Mouse (Mus musculus) MEL (cell line): ENCODE results near the gene Paxbp1. TPM values are rescaled to one million over a fixed set of nuclear protein-coding genes. Genes with fewer than 3 reads are reported as not detected.

Experiments used
- DNase-seq: peaks from one replicate; pipeline ENCODE4 v3.0.0; 2011; ENCODE audit warnings: low read depth, low spot score
- H3K27ac ChIP-seq: 2 replicates; pipeline ENCODE4 v1.5.1; 2012; ENCODE audit warnings: low read depth, mild to moderate bottlenecking, control low read depth, low read length, moderate library complexity; ENCODE audit not compliant: control insufficient read depth
- H3K27me3 ChIP-seq, 2 experiments: fragments of 150-350 bp in 1 of 2; sonication (generic) in 1 of 2; 2 replicates each; pipeline ENCODE4 v1.6.1; 2012; ENCODE audit warnings: low read length in 2 of 2, mild to moderate bottlenecking in 2 of 2, improper control_type of control experiment in 1 of 2, moderate library complexity in 1 of 2; ENCODE audit not compliant: insufficient read depth in 2 of 2, control insufficient read depth in 1 of 2
- H3K36me3 ChIP-seq, 2 experiments: 2 replicates each; pipeline ENCODE4 v1.6.1; 2012 to 2014; ENCODE audit warnings: low read length in 2 of 2, improper control_type of control experiment in 1 of 2, inconsistent platforms in 1 of 2, mild to moderate bottlenecking in 1 of 2; ENCODE audit not compliant: insufficient read depth in 2 of 2, control insufficient read depth in 1 of 2
- H3K4me1 ChIP-seq, 2 experiments: fragments of 150-350 bp in 1 of 2; sonication (generic) in 1 of 2; 2 replicates each; pipeline ENCODE4 v1.6.1; 2012; ENCODE audit warnings: low read length in 2 of 2, improper control_type of control experiment in 1 of 2, mild to moderate bottlenecking in 1 of 2; ENCODE audit not compliant: insufficient read depth in 2 of 2, control insufficient read depth in 1 of 2
- H3K4me3 ChIP-seq, 2 experiments: fragments of 150-350 bp in 1 of 2; sonication (generic) in 1 of 2; 2 replicates each; pipeline ENCODE4 v1.5.1; 2012; ENCODE audit warnings: low read depth in 2 of 2, low read length in 2 of 2, mild to moderate bottlenecking in 2 of 2, moderate library complexity in 2 of 2, control low read depth in 1 of 2, improper control_type of control experiment in 1 of 2; ENCODE audit not compliant: control insufficient read depth in 1 of 2, insufficient read depth in 1 of 2
- H3K79me2 ChIP-seq: 2 replicates; pipeline ENCODE4 v1.6.1; 2012; ENCODE audit warnings: mild to moderate bottlenecking, low read length, moderate library complexity; ENCODE audit not compliant: control insufficient read depth, poor library complexity, insufficient read depth
- H3K9ac ChIP-seq: 2 replicates; pipeline ENCODE4 v1.6.1; 2012; ENCODE audit warnings: low read depth, mild to moderate bottlenecking, control low read depth, low read length, moderate library complexity; ENCODE audit not compliant: control insufficient read depth, poor library complexity, severe bottlenecking
- H3K9me3 ChIP-seq: fragments of 150-350 bp; sonication (generic); replicated peaks from 2 replicates; pipeline ENCODE4 v1.6.1; 2012; ENCODE audit warnings: mild to moderate bottlenecking, low read length, improper control_type of control experiment, moderate library complexity; ENCODE audit not compliant: insufficient read depth
- BHLHE40 ChIP-seq: IDR thresholded peaks from 2 replicates; pipeline ENCODE4 v1.6.1; 2012; ENCODE audit warnings: low read depth, mild to moderate bottlenecking, inconsistent platforms, low read length, improper control_type of control experiment, borderline replicate concordance
- CHD1 ChIP-seq: IDR thresholded peaks from 2 replicates; pipeline ENCODE4 v1.6.1; 2012; ENCODE audit warnings: low read depth, mild to moderate bottlenecking, inconsistent platforms, low read length, improper control_type of control experiment
- CHD2 ChIP-seq: IDR thresholded peaks from 2 replicates; pipeline ENCODE4 v1.6.1; 2011; ENCODE audit warnings: low read length, improper control_type of control experiment
- ELF1 ChIP-seq: IDR thresholded peaks from 2 replicates; pipeline ENCODE4 v1.6.1; 2014; ENCODE audit warnings: low read depth, mild to moderate bottlenecking, inconsistent platforms, low read length, improper control_type of control experiment, moderate library complexity
- ETS1 ChIP-seq: IDR thresholded peaks from 2 replicates; pipeline ENCODE4 v1.6.1; 2012; ENCODE audit warnings: low read depth, mild to moderate bottlenecking, inconsistent platforms, low read length, improper control_type of control experiment, moderate library complexity
- GATA1 ChIP-seq: IDR thresholded peaks from 2 replicates; pipeline ENCODE4 v1.6.1; 2011; ENCODE audit warnings: low read depth, low read length, improper control_type of control experiment
- HCFC1 ChIP-seq: IDR thresholded peaks from 2 replicates; pipeline ENCODE4 v1.6.1; 2012; ENCODE audit warnings: low read depth, mild to moderate bottlenecking, inconsistent platforms, low read length, improper control_type of control experiment, moderate library complexity
- MAZ ChIP-seq: IDR thresholded peaks from 2 replicates; pipeline ENCODE4 v1.6.1; 2012; ENCODE audit warnings: low read depth, mild to moderate bottlenecking, inconsistent platforms, low read length, improper control_type of control experiment
- MEF2A ChIP-seq: IDR thresholded peaks from 2 replicates; pipeline ENCODE4 v1.6.1; 2014; ENCODE audit warnings: low read depth, mild to moderate bottlenecking, inconsistent platforms, low read length, improper control_type of control experiment; ENCODE audit not compliant: poor library complexity, insufficient replicate concordance, severe bottlenecking; ENCODE audit errors: extremely low read depth
- MXI1 ChIP-seq: IDR thresholded peaks from 2 replicates; pipeline ENCODE4 v1.6.1; 2011; ENCODE audit warnings: mild to moderate bottlenecking, low read depth, low read length, improper control_type of control experiment
- MYB ChIP-seq: IDR thresholded peaks from 2 replicates; pipeline ENCODE4 v1.6.1; 2011; ENCODE audit warnings: mild to moderate bottlenecking, low read depth, low read length, improper control_type of control experiment
- MYC ChIP-seq: IDR thresholded peaks from 2 replicates; pipeline ENCODE4 v1.6.1; 2011; ENCODE audit warnings: low read depth, mild to moderate bottlenecking, low read length, improper control_type of control experiment, moderate library complexity
- NELFE ChIP-seq: IDR thresholded peaks from 2 replicates; pipeline ENCODE4 v1.6.1; 2011; ENCODE audit warnings: low read depth, low read length, improper control_type of control experiment
- POLR2A ChIP-seq, 2 experiments: IDR thresholded peaks; 2 replicates each; pipeline ENCODE4 v1.6.1; 2011 to 2012; ENCODE audit warnings: low read length in 2 of 2, mild to moderate bottlenecking in 2 of 2, control low read depth in 1 of 2, improper control_type of control experiment in 1 of 2, low read depth in 1 of 2, moderate library complexity in 1 of 2; ENCODE audit not compliant: control insufficient read depth in 1 of 2, insufficient read depth in 1 of 2, poor library complexity in 1 of 2
- POLR2AphosphoS2 ChIP-seq: IDR thresholded peaks from 2 replicates; pipeline ENCODE4 v1.6.1; 2011; ENCODE audit warnings: low read length, improper control_type of control experiment
- RAD21 ChIP-seq: IDR thresholded peaks from 2 replicates; pipeline ENCODE4 v1.6.1; 2011; ENCODE audit warnings: mild to moderate bottlenecking, low read depth, low read length, improper control_type of control experiment
- RCOR1 ChIP-seq: IDR thresholded peaks from 2 replicates; pipeline ENCODE4 v1.6.1; 2012; ENCODE audit warnings: low read depth, mild to moderate bottlenecking, inconsistent platforms, low read length, improper control_type of control experiment
- SIN3A ChIP-seq: IDR thresholded peaks from 2 replicates; pipeline ENCODE4 v1.6.1; 2012; ENCODE audit warnings: low read length, improper control_type of control experiment, inconsistent platforms
- SMC3 ChIP-seq: IDR thresholded peaks from 2 replicates; pipeline ENCODE4 v1.6.1; 2011; ENCODE audit warnings: low read depth, low read length, improper control_type of control experiment
- TBP ChIP-seq: IDR thresholded peaks from 2 replicates; pipeline ENCODE4 v1.8.0; 2011; ENCODE audit warnings: low read depth, low read length, improper control_type of control experiment
- TCF12 ChIP-seq: IDR thresholded peaks from 2 replicates; pipeline ENCODE4 v1.6.1; 2014; ENCODE audit warnings: low read depth, mild to moderate bottlenecking, inconsistent platforms, low read length, improper control_type of control experiment, moderate library complexity
- USF1 ChIP-seq: IDR thresholded peaks from 2 replicates; pipeline ENCODE4 v1.6.1; 2014; ENCODE audit warnings: low read depth, mild to moderate bottlenecking, inconsistent platforms, low read length, improper control_type of control experiment, moderate library complexity
- USF2 ChIP-seq, 2 experiments: IDR thresholded peaks; 2 replicates each; pipeline ENCODE4 v1.6.1; 2011 to 2012; ENCODE audit warnings: improper control_type of control experiment in 2 of 2, low read length in 2 of 2, borderline replicate concordance in 1 of 2, inconsistent platforms in 1 of 2, low read depth in 1 of 2, mild to moderate bottlenecking in 1 of 2; ENCODE audit not compliant: insufficient read depth in 1 of 2
- ZC3H11A ChIP-seq: IDR thresholded peaks from 2 replicates; pipeline ENCODE4 v1.6.1; 2012; ENCODE audit warnings: low read depth, mild to moderate bottlenecking, inconsistent platforms, low read length, improper control_type of control experiment
- ZKSCAN1 ChIP-seq: IDR thresholded peaks from 2 replicates; pipeline ENCODE4 v1.6.1; 2012; ENCODE audit warnings: low read depth, mild to moderate bottlenecking, inconsistent platforms, low read length, improper control_type of control experiment, moderate library complexity
- ZMIZ1 ChIP-seq: IDR thresholded peaks from 2 replicates; pipeline ENCODE4 v1.6.1; 2012; ENCODE audit warnings: low read depth, mild to moderate bottlenecking, inconsistent platforms, low read length, improper control_type of control experiment, moderate library complexity
- polyA plus RNA-seq, 2 experiments: library from polyadenylated mRNA; stranded (reverse) in 1 of 2; unstranded in 1 of 2; fragments of >175 nt in 1 of 2; fragments of >200 nt in 1 of 2; gene quantifications; 2 replicates each; pipeline versions ENCODE4 v1.2.1 to v1.2.4; 2012; ENCODE audit warnings: low replicate concordance in 2 of 2, low read depth in 1 of 2; ENCODE audit not compliant: insufficient read length in 2 of 2, insufficient read depth in 1 of 2, missing spikeins in 1 of 2
- total RNA-seq: library from RNA; depleted of rRNA; stranded (reverse); fragments of 300-350 nt; gene quantifications from 2 replicates; pipeline ENCODE4 v1.2.3, GENCODE M21; 2012

The Paxbp1 gene
- total and polyA plus RNA-seq, 3 experiments, result 23.8 to 49.6 TPM; not detected in 1

DNA sequence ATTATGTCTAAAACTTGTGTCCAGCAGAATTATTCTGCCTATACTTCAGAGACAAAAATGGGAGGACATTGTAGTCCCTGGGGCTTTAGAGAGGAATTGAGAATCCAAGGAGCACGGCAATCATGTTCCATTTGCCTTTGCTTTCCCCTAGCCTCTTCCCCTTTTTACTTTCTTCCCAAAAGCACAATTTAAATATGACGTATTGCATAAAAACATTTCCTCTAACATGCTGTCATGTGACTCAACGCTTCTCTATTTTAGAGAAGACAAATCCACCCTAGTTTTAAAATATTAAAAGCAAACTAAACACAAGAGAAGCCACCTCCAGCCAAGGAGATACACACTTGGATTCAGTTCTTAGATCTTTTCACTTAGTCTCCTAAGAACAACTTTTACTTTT lies 32.5 kb downstream of the Paxbp1 start (continued):
- TF ChIP-seq ZMIZ1, result 0 out of 2 replicates have a peak, but pooled peaks have one; percentile 18
- TF ChIP-seq MYB, result no peak
- no peak for TF ChIP-seq MAZ
- TF ChIP-seq ZKSCAN1, result no peak
- TF ChIP-seq CHD2, result no peak
- no peak for TF ChIP-seq GATA1
- no peak for TF ChIP-seq CHD1
- TF ChIP-seq POLR2A (IDR thresholded peaks at IDR 0.05; ENCODE audit: control insufficient read depth in 1 of 2, insufficient read depth in 1 of 2, low read depth in 1 of 2, low read length in 2 of 2, poor library complexity in 1 of 2), result no peak; a peak in 1 of 4 replicates
- TF ChIP-seq ELF1, result no peak

DNA sequence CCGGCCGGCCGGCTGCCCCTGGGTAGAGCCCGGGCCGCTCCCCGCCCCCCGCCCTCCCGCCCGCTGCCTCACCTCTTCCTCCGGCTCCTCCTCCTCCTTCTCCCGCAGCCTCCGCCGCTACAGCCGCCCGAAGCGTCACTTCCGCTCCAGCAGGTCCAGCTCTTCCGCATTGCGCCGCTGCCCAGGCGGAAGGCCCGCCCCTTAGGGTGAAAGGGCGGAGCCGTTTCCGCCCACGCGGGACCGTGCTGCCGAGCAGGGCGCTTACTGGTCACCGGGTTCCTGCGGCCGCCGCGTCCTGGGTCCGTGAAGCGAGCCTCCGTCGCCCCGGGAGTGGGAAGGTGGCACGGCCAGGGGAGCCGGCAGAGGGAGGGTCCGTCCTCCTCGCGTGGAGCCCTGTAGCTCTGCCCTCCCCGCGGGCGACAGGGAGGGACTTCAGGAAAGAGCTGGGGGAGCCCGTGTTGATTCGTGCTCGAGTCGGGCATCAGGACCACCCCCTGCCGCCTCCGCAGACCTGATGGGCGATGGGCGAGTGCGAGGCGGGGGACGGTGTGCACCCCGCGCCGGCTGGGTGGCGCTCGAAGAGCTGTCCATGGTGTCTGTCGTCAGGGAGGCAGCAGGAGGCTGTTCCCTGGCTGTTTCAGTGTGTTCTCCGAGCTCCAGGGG lies 33.2 kb downstream of the Paxbp1 start, which contains the start of gene Synj1:
Gene Synj1 (minus strand): TSS at position 288 of the 663 bp plus-strand sequence.
- Histone ChIP-seq H3K4me3 (peak within 1 kb of the TSS; percentile 78 to 95), H3K79me2 (peaks cover 22% of the 10 kb centered on the region), H3K27ac (peak within 1 kb of the TSS; percentile 90)
- DNase-seq, result peak; percentile 93
- TF ChIP-seq MXI1, result peak; percentile 82
- TF ChIP-seq USF2 (IDR thresholded peaks at IDR 0.05; ENCODE audit: borderline replicate concordance in 1 of 2, insufficient read depth in 1 of 2, low read depth in 1 of 2, low read length in 2 of 2), result no peak
- peak; percentile 67 to 78; a peak in 3 of 4 replicates for TF ChIP-seq POLR2A (IDR thresholded peaks at IDR 0.05; ENCODE audit: control insufficient read depth in 1 of 2, insufficient read depth in 1 of 2, low read depth in 1 of 2, low read length in 2 of 2, poor library complexity in 1 of 2)
- TF ChIP-seq ELF1, result peak; percentile 99
- 0 out of 2 replicates have a peak, but pooled peaks have one; percentile 42 for TF ChIP-seq TCF12
- TF ChIP-seq RCOR1, result no peak
- peak; percentile 57; the same call in 1 of the 2 replicates for TF ChIP-seq NELFE
- peak; percentile 94 for TF ChIP-seq SIN3A
- TF ChIP-seq ZC3H11A, result no peak
- TF ChIP-seq HCFC1, result peak; percentile 83
- peak; percentile 9; the same call in 1 of the 2 replicates for TF ChIP-seq POLR2AphosphoS2
- no peak for TF ChIP-seq BHLHE40
- no peak for TF ChIP-seq MEF2A
- no peak for TF ChIP-seq MYB
- TF ChIP-seq SMC3, result no peak
- peak; percentile 46; the same call in 1 of the 2 replicates for TF ChIP-seq ETS1
- no peak for TF ChIP-seq RAD21
- no peak for TF ChIP-seq USF1
- TF ChIP-seq MYC, result no peak
- TF ChIP-seq TBP, result no peak
- no peak for TF ChIP-seq CHD1
- TF ChIP-seq MAZ, result no peak
- TF ChIP-seq, all 39 proteins: peak for 9
- Histone ChIP-seq H3K4me1 (peaks cover 4 to 14% of the 10 kb centered on the region in 2 experiments), H3K36me3 (peaks cover 6 to 23% of the 10 kb centered on the region in 2 experiments), H3K27me3 (no peaks in the 10 kb centered on the region), H3K9me3 (no peaks in the 10 kb centered on the region), H3K9ac (peak within 1 kb of the TSS; percentile 94)
